Mouse (Mus musculus) embryonic facial prominence, embryonic 13.5 days (tissue): ENCODE data around the gene Tmprss3. TPM values are rescaled to one million over a fixed set of nuclear protein-coding genes. Genes with fewer than 3 reads are reported as not detected.

Experiments
- ATAC-seq: fragments of 200-750 bp; cut with Nextera tagmentation; 2 replicates; pipeline ENCODE4 v1.8.0; 2017; ENCODE audit warnings: low read depth; ENCODE audit not compliant: insufficient number of reproducible peaks, insufficient read depth, low FRiP score, low TSS enrichment
- H3K27ac ChIP-seq: fragments of 300-500 bp; sonication (generic); 2 replicates; pipeline ENCODE4 v1.5.1; 2015; ENCODE audit warnings: moderate library complexity, mild to moderate bottlenecking, inconsistent platforms
- H3K27me3 ChIP-seq: fragments of 300-500 bp; sonication (generic); 2 replicates; pipeline ENCODE4 v1.6.1; 2015; ENCODE audit warnings: mild to moderate bottlenecking, inconsistent platforms
- H3K36me3 ChIP-seq: fragments of 300-500 bp; sonication (generic); 2 replicates; pipeline ENCODE4 v1.6.1; 2015; ENCODE audit warnings: mild to moderate bottlenecking, inconsistent platforms
- H3K4me1 ChIP-seq: fragments of 300-500 bp; sonication (generic); 2 replicates; pipeline ENCODE4 v1.6.1; 2015; ENCODE audit warnings: inconsistent platforms
- H3K4me2 ChIP-seq: fragments of 300-500 bp; sonication (generic); 2 replicates; pipeline ENCODE4 v1.6.1; 2015; ENCODE audit warnings: moderate library complexity, mild to moderate bottlenecking, inconsistent platforms
- H3K4me3 ChIP-seq: fragments of 300-500 bp; sonication (generic); 2 replicates; pipeline ENCODE4 v1.5.1; 2015; ENCODE audit warnings: mild to moderate bottlenecking, inconsistent platforms
- H3K9ac ChIP-seq: fragments of 300-500 bp; sonication (generic); 2 replicates; pipeline ENCODE4 v1.6.1; 2015; ENCODE audit warnings: mild to moderate bottlenecking, inconsistent platforms
- H3K9me3 ChIP-seq: fragments of 300-500 bp; sonication (generic); 2 replicates; pipeline ENCODE4 v1.6.1; 2016; ENCODE audit warnings: inconsistent platforms
- WGBS: fragments of 180-500 bp; shearing (Covaris S2); methylation state at CpG from one replicate; pipeline ENCODE4 v1.1.7; 2015; ENCODE audit warnings: mixed read lengths; 5-methylcytosine and 5-hydroxymethylcytosine counted together
- polyA plus RNA-seq: library from polyadenylated mRNA; unstranded; fragments of >200 nt; fragmentation: Nextera tagmentation; extraction: Ambion mirVana; gene quantifications from 2 replicates; pipeline ENCODE4 v1.2.1, GENCODE M21; 2015

The Tmprss3 gene
- polyA plus RNA-seq, 1 experiment from 2014 or later, result not detected

DNA sequence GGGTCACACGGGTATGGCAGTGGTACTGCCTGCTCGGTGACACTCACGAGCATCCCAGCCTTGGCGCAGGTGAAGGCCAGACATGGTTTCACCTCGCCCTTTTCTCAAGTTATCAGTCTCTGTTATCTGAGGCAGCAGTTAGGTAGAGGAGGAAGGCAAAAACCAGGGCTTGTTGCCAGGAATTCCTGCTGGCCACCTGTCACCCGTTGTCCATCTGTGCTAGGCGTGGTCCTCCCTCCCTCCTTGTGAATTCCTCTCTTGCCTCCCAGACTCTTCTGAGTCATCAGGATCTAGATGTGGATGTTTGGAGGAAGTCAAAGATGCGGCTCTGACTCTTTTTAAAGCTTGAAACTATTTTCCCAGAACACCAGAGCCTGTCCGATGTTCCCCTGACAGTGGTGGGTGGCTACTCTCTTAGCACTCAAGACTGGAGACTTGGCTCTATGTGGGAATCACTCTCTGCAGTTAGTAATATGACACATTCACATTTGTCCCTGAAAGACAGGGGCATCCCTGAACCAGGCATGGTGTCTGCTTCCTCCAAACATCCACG, 67.4 kb downstream of the Tmprss3 start:
- Histone ChIP-seq H3K4me2 (no peak overlapping the region), H3K4me1 (no peaks in the 10 kb centered on the region), H3K9me3 (no peaks in the 10 kb centered on the region), H3K27me3 (no peaks in the 10 kb centered on the region), H3K36me3 (no peaks in the 10 kb centered on the region), H3K9ac (no peak overlapping the region), H3K27ac (no peak overlapping the region), H3K4me3 (no peak overlapping the region)
- ATAC-seq, result no peak
- WGBS, result 78% methylated on average over 10 of the region's 10 CpGs

- 16% methylated on average over 2 of the region's 2 CpGs for WGBS
- H3K4me2 ChIP-seq, result no peak within 1 kb of the TSS
- H3K9me3 ChIP-seq, result no peaks in the 10 kb centered on the region
- H3K27me3 ChIP-seq, result no peaks in the 10 kb centered on the region
- no peak within 1 kb of the TSS for H3K9ac ChIP-seq
- H3K4me3 ChIP-seq, result no peak within 1 kb of the TSS
- ATAC-seq, result no peak
- no peaks in the 10 kb centered on the region for H3K4me1 ChIP-seq
- no peak within 1 kb of the TSS for H3K27ac ChIP-seq
- H3K36me3 ChIP-seq, result no peaks in the 10 kb centered on the region
These were observed 69.3 kb downstream of the Tmprss3 start, which contains the start of gene Tff3 for GRCm38 (mm10) chr17:31129452-31129851. Gene Tff3, minus strand, starts transcription at chr17:31129646.

Other genes with a start within 250 kb of the Tmprss3 start
- gene Umodl1, start 244.3 kb downstream of the Tmprss3 start, polyA plus RNA-seq, result 0.18 and 0.34 TPM in 2 replicates
- gene Abcg1, start 141.3 kb downstream of the Tmprss3 start, polyA plus RNA-seq, result 14.2 and 14.9 TPM in 2 replicates
- 5.7 TPM in 1 of 2 replicates, not detected in the other for gene Tff3, start 69.3 kb downstream of the Tmprss3 start, polyA plus RNA-seq
- gene Tff2, start 54.7 kb downstream of the Tmprss3 start, polyA plus RNA-seq, result not detected in 2 replicates
- gene Tff1, start 33.7 kb downstream of the Tmprss3 start, polyA plus RNA-seq, result not detected in 2 replicates
- 0.24 and 1.4 TPM in 2 replicates for gene Ubash3a, start 8.9 kb upstream of the Tmprss3 start, polyA plus RNA-seq
- 0.46 and 1.5 TPM in 2 replicates for gene Rsph1, start 78.4 kb upstream of the Tmprss3 start, polyA plus RNA-seq
- 3.2 and 3.8 TPM in 2 replicates for gene Slc37a1, start 87.8 kb upstream of the Tmprss3 start, polyA plus RNA-seq
- gene Pde9a, start 187.2 kb upstream of the Tmprss3 start, polyA plus RNA-seq, result 21.9 and 25.1 TPM in 2 replicates